Mouse (Mus musculus) embryo, embryonic 10 days (tissue): ENCODE measurements around the gene Rbp1.

Experiments
- DNase-seq: peaks from one replicate; pipeline ENCODE4 v3.0.0-alpha.2; 2015; ENCODE audit warnings: low spot score

Rbp1 gene

GRCm38 (mm10) chr9:98425351-98425880 lies 2.7 kb downstream of the Rbp1 start:
- peak; percentile 45 for DNase-seq

- no peak for DNase-seq
Observed at GRCm38 (mm10) chr9:98427906-98428517, 5.3 kb downstream of the Rbp1 start.

GRCm38 (mm10) chr9:98428783-98429182 lies 6.0 kb downstream of the Rbp1 start:
- DNase-seq, result peak; percentile 17

- peak; percentile 81 for DNase-seq
Observed at GRCm38 (mm10) chr9:98429806-98430205, 7.0 kb downstream of the Rbp1 start.

GRCm38 (mm10) chr9:98430528-98430927 lies 7.8 kb downstream of the Rbp1 start:
- DNase-seq, result no peak

- no peak for DNase-seq
Observed at GRCm38 (mm10) chr9:98433021-98433420, 10.3 kb downstream of the Rbp1 start.

- peak; percentile 29 for DNase-seq
Observed at GRCm38 (mm10) chr9:98433956-98434588, 11.3 kb downstream of the Rbp1 start.

- no peak for DNase-seq
Observed at GRCm38 (mm10) chr9:98437819-98438218, 15.1 kb downstream of the Rbp1 start.

- no peak for DNase-seq
Observed at GRCm38 (mm10) chr9:98439091-98439490, 16.3 kb downstream of the Rbp1 start.

- DNase-seq, result peak; percentile 72
Observed at GRCm38 (mm10) chr9:98442638-98443037, 19.9 kb downstream of the Rbp1 start.

- no peak for DNase-seq
Observed at GRCm38 (mm10) chr9:98445359-98446149, 22.8 kb downstream of the Rbp1 start.

GRCm38 (mm10) chr9:98450976-98451375 lies 28.2 kb downstream of the Rbp1 start:
- no peak for DNase-seq

GRCm38 (mm10) chr9:98466709-98467108 lies 43.9 kb downstream of the Rbp1 start:
- DNase-seq, result no peak

GRCm38 (mm10) chr9:98480172-98480749 lies 57.5 kb downstream of the Rbp1 start:
- no peak for DNase-seq

- no peak for DNase-seq
Observed at GRCm38 (mm10) chr9:98482256-98482655, 59.5 kb downstream of the Rbp1 start.

GRCm38 (mm10) chr9:98485020-98485419 lies 62.3 kb downstream of the Rbp1 start:
- DNase-seq, result no peak

GRCm38 (mm10) chr9:98485815-98486214 lies 63.1 kb downstream of the Rbp1 start, which contains the start of gene Rbp2:
Gene Rbp2, plus strand, starts transcription at chr9:98486115.
- DNase-seq, result no peak

GRCm38 (mm10) chr9:98487273-98487672 lies 64.5 kb downstream of the Rbp1 start:
- DNase-seq, result no peak

GRCm38 (mm10) chr9:98489532-98489931 lies 66.8 kb downstream of the Rbp1 start:
- no peak for DNase-seq

- DNase-seq, result peak; percentile 43
Observed at GRCm38 (mm10) chr9:98490128-98490527, 67.4 kb downstream of the Rbp1 start.

- no peak for DNase-seq
Observed at GRCm38 (mm10) chr9:98491071-98491470, 68.3 kb downstream of the Rbp1 start.

GRCm38 (mm10) chr9:98492212-98492611 lies 69.5 kb downstream of the Rbp1 start:
- DNase-seq, result no peak
